Mouse (Mus musculus) cortical plate, adult 2 months (tissue): ENCODE results near the gene Trim31. TPM values are rescaled to one million over a fixed set of nuclear protein-coding genes. Genes with fewer than 3 reads are reported as not detected.

Source experiments
- H3K27ac ChIP-seq: fragments of 200-500 bp; 2 replicates; pipeline ENCODE4 v1.5.1; 2012; ENCODE audit warnings: low read length, control low read depth, inconsistent platforms; ENCODE audit not compliant: insufficient read depth
- H3K4me1 ChIP-seq: fragments of 200-500 bp; 2 replicates; pipeline ENCODE4 v1.6.1; 2011; ENCODE audit warnings: low read length; ENCODE audit not compliant: control insufficient read depth, insufficient read depth
- H3K4me3 ChIP-seq: fragments of 200-500 bp; 2 replicates; pipeline ENCODE4 v1.5.1; 2011; ENCODE audit warnings: mild to moderate bottlenecking, low read length, control low read depth; ENCODE audit not compliant: insufficient read depth
- CTCF ChIP-seq: fragments of 200-500 bp; IDR thresholded peaks from 2 replicates; pipeline ENCODE4 v1.5.1; 2011; ENCODE audit warnings: mild to moderate bottlenecking, control low read depth, low read length; ENCODE audit not compliant: insufficient read depth; ENCODE audit errors: extremely low read depth
- POLR2A ChIP-seq: fragments of 200-500 bp; IDR thresholded peaks from 2 replicates; pipeline ENCODE4 v1.6.1; 2011; ENCODE audit warnings: mild to moderate bottlenecking, low read length, control low read depth; ENCODE audit not compliant: insufficient read depth; ENCODE audit errors: extremely low read depth
- polyA plus RNA-seq: library from polyadenylated mRNA; depleted of rRNA; stranded (reverse); fragments of >200 nt; gene quantifications from 2 replicates; pipeline ENCODE4 v1.2.3, GENCODE M21; 2012; rRNA removed

Gene Trim31
- polyA plus RNA-seq, 1 experiment = not detected

- H3K27ac ChIP-seq = no peak overlapping the region
Observed at GRCm38 (mm10) chr17:36952631-36953030, 54.7 kb downstream of the Trim31 start.

GRCm38 (mm10) chr17:36953062-36953461, 55.1 kb downstream of the Trim31 start:
- TF ChIP-seq POLR2A = no peak
- TF ChIP-seq CTCF = no peak
- Histone ChIP-seq H3K4me3 (no peak overlapping the region), H3K4me1 (peaks cover 2% of the 10 kb centered on the region; the same call in 1 of the 2 replicates), H3K27ac (no peak overlapping the region)

More at GRCm38 (mm10) chr17:36952631-36953030, 54.7 kb downstream of the Trim31 start:
- Histone ChIP-seq H3K4me1 (peaks cover 2% of the 10 kb centered on the region; the same call in 1 of the 2 replicates), H3K4me3 (no peak overlapping the region)
- TF ChIP-seq POLR2A (no peak), CTCF (no peak)

DNA sequence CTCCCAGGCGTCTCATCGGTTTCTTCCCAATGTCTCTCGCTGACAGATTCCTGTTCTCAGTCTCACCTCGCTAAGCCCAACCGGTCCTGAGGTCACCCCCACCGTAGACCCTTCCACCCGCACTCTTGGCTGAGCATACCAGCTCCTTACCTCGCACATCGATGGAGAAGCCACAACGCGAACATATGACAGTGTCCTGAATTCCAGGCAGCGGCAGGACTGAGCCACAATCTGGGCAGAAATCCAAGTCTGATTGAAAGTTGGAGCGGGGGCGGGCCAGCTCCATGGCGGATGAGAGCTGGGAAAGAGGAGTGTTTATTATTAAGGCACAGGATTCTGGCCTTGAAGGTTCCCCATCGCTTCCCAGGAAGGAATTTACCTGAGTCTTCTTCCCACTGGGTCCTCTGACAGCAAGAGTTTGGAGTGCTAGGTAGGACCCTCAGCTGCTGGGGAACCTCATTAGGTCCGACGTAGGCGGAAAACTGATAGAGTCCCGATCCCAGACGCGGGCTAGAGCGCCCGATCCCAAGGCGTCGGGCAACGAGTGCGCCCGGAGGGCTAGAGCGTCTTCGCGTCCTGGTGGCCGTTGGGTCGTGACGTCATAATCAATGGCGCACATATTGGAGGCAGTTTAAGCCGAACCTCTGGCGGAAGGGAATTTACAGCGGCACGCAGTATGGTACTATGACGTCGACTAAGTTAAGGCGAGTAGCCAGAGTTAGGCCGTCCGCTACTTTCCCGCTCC, 60.3 kb downstream of the Trim31 start, which contains the start of the genes Znrd1 and Znrd1as:
Znrd1 (minus strand) TSS at position 561 of the 745 bp plus-strand sequence.
Znrd1as (plus strand) TSS at position 594 of the 745 bp plus-strand sequence.
- H3K4me1 ChIP-seq = peaks cover 2% of the 10 kb centered on the region; the same call in 1 of the 2 replicates
- TF ChIP-seq POLR2A (peak; percentile 74), CTCF (no peak)
- peak within 1 kb of the TSS; percentile 91 for H3K4me3 ChIP-seq
- H3K27ac ChIP-seq = peak within 1 kb of the TSS; percentile 39

GRCm38 (mm10) chr17:36958884-36959283, 61.0 kb downstream of the Trim31 start:
- H3K4me3 ChIP-seq = peak overlapping the region; percentile 91
- H3K4me1 ChIP-seq = peaks cover 2% of the 10 kb centered on the region; the same call in 1 of the 2 replicates
- TF ChIP-seq CTCF (no peak), POLR2A (no peak)
- H3K27ac ChIP-seq = no peak overlapping the region

Other genes with a start within 250 kb of the Trim31 start
- gene H2-M1, start 225.9 kb upstream of the Trim31 start, polyA plus RNA-seq = not detected in 2 replicates
- not detected in 2 replicates for gene H2-M10.5, start 125.2 kb upstream of the Trim31 start, polyA plus RNA-seq
- gene H2-M10.6, start 85.9 kb upstream of the Trim31 start, polyA plus RNA-seq = not detected in 2 replicates
- 18.6 and 19.2 TPM in 2 replicates for gene Trim26, start 61.0 kb upstream of the Trim31 start, polyA plus RNA-seq
- gene Trim15, start 30.9 kb upstream of the Trim31 start, polyA plus RNA-seq = not detected in 2 replicates
- gene Trim10, start 28.5 kb upstream of the Trim31 start, polyA plus RNA-seq = not detected in 2 replicates
- 0.19 and 0.29 TPM in 2 replicates for gene Trim40, start 8.0 kb upstream of the Trim31 start, polyA plus RNA-seq
- 13.6 and 13.8 TPM in 2 replicates for gene Rnf39, start 44.8 kb downstream of the Trim31 start, polyA plus RNA-seq
- 184 and 193 TPM in 2 replicates for gene Ppp1r11, start 53.6 kb downstream of the Trim31 start, polyA plus RNA-seq
- gene Znrd1, start 60.4 kb downstream of the Trim31 start, polyA plus RNA-seq = 36.9 and 37.2 TPM in 2 replicates
- gene Znrd1as, start 60.5 kb downstream of the Trim31 start, polyA plus RNA-seq = 5.4 and 7.1 TPM in 2 replicates
- 0.85 and 1.0 TPM in 2 replicates for gene 2410137M14Rik, start 83.1 kb downstream of the Trim31 start, polyA plus RNA-seq
- 3.5 and 4.1 TPM in 2 replicates for gene H2-M5, start 91.4 kb downstream of the Trim31 start, polyA plus RNA-seq
- gene Zfp57, start 103.0 kb downstream of the Trim31 start, polyA plus RNA-seq = 25.2 and 29.3 TPM in 2 replicates
- 99.6 and 128 TPM in 2 replicates for gene Mog, start 125.3 kb downstream of the Trim31 start, polyA plus RNA-seq
- 481 and 483 TPM in 2 replicates for gene Gabbr1, start 147.8 kb downstream of the Trim31 start, polyA plus RNA-seq
- gene Olfr90, start 190.4 kb downstream of the Trim31 start, polyA plus RNA-seq = not detected in 2 replicates
- gene Olfr91, start 200.2 kb downstream of the Trim31 start, polyA plus RNA-seq = not detected in 2 replicates
- gene Olfr92, start 222.0 kb downstream of the Trim31 start, polyA plus RNA-seq = not detected in 2 replicates